Mouse (Mus musculus): ENCODE results near the gene Plekhj1.

DNA sequence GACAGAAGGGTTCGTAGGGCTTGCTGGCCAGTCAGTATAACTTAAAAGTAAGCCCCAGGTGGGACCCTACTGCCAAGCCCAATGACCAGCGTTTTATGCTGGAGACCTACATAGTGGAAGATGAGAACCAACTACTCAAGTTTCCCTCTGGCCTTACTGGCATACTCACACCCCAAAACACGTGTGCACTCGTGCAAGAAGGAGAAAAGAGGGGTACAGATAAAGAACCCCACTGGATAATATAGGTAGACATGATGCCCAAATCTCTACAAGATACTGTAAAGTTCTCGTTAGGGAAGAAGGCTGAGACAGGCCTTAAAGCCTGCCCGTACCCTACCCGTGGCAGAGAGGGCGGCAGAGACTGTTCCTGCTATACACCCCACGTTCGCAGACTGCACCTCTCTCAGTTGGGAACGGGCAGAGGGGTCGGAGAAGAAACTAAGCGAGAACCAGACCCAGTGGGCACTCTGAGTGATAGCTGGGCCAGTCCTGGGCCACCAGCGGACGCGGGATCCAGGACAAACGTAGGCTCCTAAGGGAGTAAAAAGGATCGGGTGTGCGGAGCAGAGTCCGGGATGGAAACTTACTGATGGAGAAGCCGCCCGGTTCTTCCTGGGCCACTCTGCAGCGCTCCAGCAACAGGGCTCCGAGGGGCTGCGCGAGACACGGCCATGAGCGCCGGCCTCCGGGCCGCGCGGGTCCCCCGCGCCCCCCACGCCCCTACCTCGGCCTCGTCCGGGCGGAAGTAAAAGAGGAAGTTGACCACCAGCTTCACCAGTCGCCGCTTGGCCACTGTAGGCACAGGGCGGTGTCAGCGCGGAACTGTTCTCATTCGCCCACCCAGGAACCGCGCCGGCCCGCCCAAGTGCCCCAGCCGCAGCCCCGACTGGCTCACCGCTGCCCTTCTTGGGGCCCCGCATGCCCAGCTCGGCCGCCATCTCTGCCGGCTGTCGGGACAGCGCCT is 958 bp downstream of the Plekhj1 start:
- TF ChIP-seq CTCF (IDR thresholded peaks at IDR 0.05), result no peak
- TF ChIP-seq EP300 (IDR thresholded peaks at IDR 0.05), result no peak

Data from lung, postnatal 0 days (tissue).